Mouse (Mus musculus) heart, embryonic 12.5 days (tissue): ENCODE data around the gene Mxra7. TPM values are rescaled to one million over a fixed set of nuclear protein-coding genes. Genes with fewer than 3 reads are reported as not detected.
A peak's percentile ranks its signal among the peaks of the same experiment; 100 is the strongest.
"Not testable (repeated sequence)": the region's sequence is repeated elsewhere in the genome, so short reads cannot be mapped to it uniquely, and the experiment has no call there.

Experiments used
- ATAC-seq: fragments of 200-750 bp; cut with Nextera tagmentation; 2 replicates; pipeline ENCODE4 v1.8.0; 2017; ENCODE audit warnings: moderate TSS enrichment, moderate library complexity; ENCODE audit not compliant: insufficient number of reproducible peaks, low FRiP score
- H3K27ac ChIP-seq: fragments of 300-500 bp; sonication (generic); 2 replicates; pipeline ENCODE4 v1.5.1; 2016; ENCODE audit warnings: mild to moderate bottlenecking, moderate library complexity; ENCODE audit not compliant: poor library complexity, severe bottlenecking
- H3K27me3 ChIP-seq: fragments of 300-500 bp; sonication (generic); replicated peaks from 2 replicates; pipeline ENCODE4 v1.6.1; 2016; ENCODE audit warnings: mild to moderate bottlenecking, moderate library complexity
- H3K36me3 ChIP-seq: fragments of 300-500 bp; sonication (generic); 2 replicates; pipeline ENCODE4 v1.6.1; 2016; ENCODE audit warnings: mild to moderate bottlenecking, moderate library complexity
- H3K4me1 ChIP-seq: fragments of 300-500 bp; sonication (generic); replicated peaks from 2 replicates; pipeline ENCODE4 v1.6.1; 2016; ENCODE audit warnings: mild to moderate bottlenecking
- H3K4me2 ChIP-seq: fragments of 300-500 bp; sonication (generic); 2 replicates; pipeline ENCODE4 v1.6.1; 2016; ENCODE audit warnings: mild to moderate bottlenecking, moderate library complexity
- H3K4me3 ChIP-seq: fragments of 300-500 bp; sonication (generic); 2 replicates; pipeline ENCODE4 v1.5.1; 2016; ENCODE audit warnings: mild to moderate bottlenecking
- H3K9ac ChIP-seq: fragments of 300-500 bp; sonication (generic); 2 replicates; pipeline ENCODE4 v1.6.1; 2016; ENCODE audit warnings: mild to moderate bottlenecking, moderate library complexity
- H3K9me3 ChIP-seq: fragments of 300-500 bp; sonication (generic); replicated peaks from 2 replicates; pipeline ENCODE4 v1.6.1; 2016; ENCODE audit warnings: mild to moderate bottlenecking, moderate library complexity
- WGBS: fragments of 180-500 bp; shearing (Covaris S2); methylation state at CpG from one replicate; pipeline ENCODE4 v1.1.7; 2016; 5-methylcytosine and 5-hydroxymethylcytosine counted together
- polyA plus RNA-seq: library from polyadenylated mRNA; unstranded; fragments of >200 nt; fragmentation: Nextera tagmentation; extraction: Ambion mirVana; gene quantifications from 2 replicates; pipeline ENCODE4 v1.2.1, GENCODE M21; 2016

Gene Mxra7
- polyA plus RNA-seq, 1 experiment from 2014 or later, result 27.0 TPM

- WGBS, result under 1% methylated on average over 71 of the region's 74 CpGs
- Histone ChIP-seq H3K4me3 (peak within 1 kb of the TSS; percentile 94), H3K36me3 (peaks cover 35% of the 10 kb centered on the region), H3K4me1 (peaks cover 31% of the 10 kb centered on the region), H3K4me2 (peak within 1 kb of the TSS; percentile 88), H3K9ac (peak within 1 kb of the TSS; percentile 96), H3K27ac (peak within 1 kb of the TSS; percentile 99), H3K27me3 (no peaks in the 10 kb centered on the region), H3K9me3 (no peaks in the 10 kb centered on the region)
- ATAC-seq, result peak; percentile 90
Observed at GRCm38 (mm10) chr11:116852891-116853511, 25.2 kb upstream of the Mxra7 start, which contains the start of gene Srsf2. TSS of gene Srsf2 (minus strand) at chr11:116853094.

GRCm38 (mm10) chr11:116852291-116852890, 24.5 kb upstream of the Mxra7 start, which contains the start of gene Mfsd11:
TSS of gene Mfsd11 (plus strand) at chr11:116852440.
- Histone ChIP-seq H3K4me3 (peak within 1 kb of the TSS; percentile 94), H3K36me3 (peaks cover 41% of the 10 kb centered on the region), H3K9me3 (no peaks in the 10 kb centered on the region), H3K27me3 (no peaks in the 10 kb centered on the region), H3K4me1 (peaks cover 27% of the 10 kb centered on the region), H3K4me2 (peak within 1 kb of the TSS; percentile 88), H3K9ac (peak within 1 kb of the TSS; percentile 96), H3K27ac (peak within 1 kb of the TSS; percentile 99)
- under 1% methylated on average over 79 of the region's 91 CpGs for WGBS
- ATAC-seq, result peak; percentile 72

- ATAC-seq, result no peak
- no peaks in the 10 kb centered on the region for H3K9me3 ChIP-seq
- H3K36me3 ChIP-seq, result peaks cover 45% of the 10 kb centered on the region
- peak overlapping the region; percentile 96 for H3K9ac ChIP-seq
- under 1% methylated on average over 29 of the region's 29 CpGs for WGBS
- H3K27ac ChIP-seq, result peak overlapping the region; percentile 99
- H3K4me3 ChIP-seq, result peak overlapping the region; percentile 94
- no peaks in the 10 kb centered on the region for H3K27me3 ChIP-seq
- H3K4me2 ChIP-seq, result peak overlapping the region; percentile 88
- H3K4me1 ChIP-seq, result peaks cover 21% of the 10 kb centered on the region
Observed at GRCm38 (mm10) chr11:116851576-116852290, 23.9 kb upstream of the Mxra7 start.

GRCm38 (mm10) chr11:116850833-116851477, 23.1 kb upstream of the Mxra7 start:
- no peak for ATAC-seq
- Histone ChIP-seq H3K27me3 (no peaks in the 10 kb centered on the region), H3K4me2 (peak overlapping the region; percentile 88), H3K27ac (0 out of 2 replicates have a peak overlapping the region, but pooled peaks have one; percentile 99), H3K4me3 (peak overlapping the region; percentile 94), H3K9ac (peak overlapping the region; percentile 96), H3K4me1 (peaks cover 25% of the 10 kb centered on the region), H3K9me3 (no peaks in the 10 kb centered on the region), H3K36me3 (peaks cover 46% of the 10 kb centered on the region)
- 38% methylated on average over 6 of the region's 6 CpGs for WGBS

GRCm38 (mm10) chr11:116850085-116850484, 22.2 kb upstream of the Mxra7 start:
- Histone ChIP-seq H3K36me3 (peaks cover 47% of the 10 kb centered on the region), H3K9me3 (no peaks in the 10 kb centered on the region), H3K27me3 (no peaks in the 10 kb centered on the region), H3K27ac (no peak overlapping the region), H3K4me2 (peak overlapping the region; percentile 54), H3K4me1 (peaks cover 20% of the 10 kb centered on the region), H3K9ac (0 out of 2 replicates have a peak overlapping the region, but pooled peaks have one; percentile 57), H3K4me3 (0 out of 2 replicates have a peak overlapping the region, but pooled peaks have one; percentile 29)
- 57% methylated on average over 4 of the region's 4 CpGs for WGBS
- no peak for ATAC-seq

GRCm38 (mm10) chr11:116849587-116849986, 21.7 kb upstream of the Mxra7 start:
- no peak overlapping the region for H3K9ac ChIP-seq
- no peak overlapping the region for H3K4me2 ChIP-seq
- ATAC-seq, result no peak
- H3K4me1 ChIP-seq, result peaks cover 15% of the 10 kb centered on the region
- no peak overlapping the region for H3K27ac ChIP-seq
- H3K4me3 ChIP-seq, result no peak overlapping the region
- no peaks in the 10 kb centered on the region for H3K27me3 ChIP-seq
- no peaks in the 10 kb centered on the region for H3K9me3 ChIP-seq
- H3K36me3 ChIP-seq, result peaks cover 47% of the 10 kb centered on the region

GRCm38 (mm10) chr11:116848877-116849178, 21.0 kb upstream of the Mxra7 start:
- not testable (repeated sequence) for H3K27me3 ChIP-seq, H3K9ac ChIP-seq, H3K27ac ChIP-seq, H3K4me3 ChIP-seq, H3K9me3 ChIP-seq, H3K4me2 ChIP-seq, ATAC-seq
- 63% methylated on average over 2 of the region's 2 CpGs for WGBS
- H3K36me3 ChIP-seq, result peaks cover 47% of the 10 kb centered on the region
- peaks cover 17% of the 10 kb centered on the region for H3K4me1 ChIP-seq

GRCm38 (mm10) chr11:116848086-116848876, 20.4 kb upstream of the Mxra7 start:
- no peak for ATAC-seq
- Histone ChIP-seq H3K9me3 (no peaks in the 10 kb centered on the region), H3K9ac (no peak overlapping the region), H3K4me3 (no peak overlapping the region), H3K4me1 (peaks cover 17% of the 10 kb centered on the region), H3K4me2 (no peak overlapping the region), H3K27ac (no peak overlapping the region), H3K27me3 (no peaks in the 10 kb centered on the region), H3K36me3 (peaks cover 47% of the 10 kb centered on the region)
- 83% methylated on average over 5 of the region's 5 CpGs for WGBS

GRCm38 (mm10) chr11:116847187-116848085, 19.6 kb upstream of the Mxra7 start:
- WGBS, result 95% methylated on average over 3 of the region's 3 CpGs
- Histone ChIP-seq H3K4me1 (peaks cover 17% of the 10 kb centered on the region), H3K27me3 (no peaks in the 10 kb centered on the region), H3K4me3 (no peak overlapping the region), H3K27ac (no peak overlapping the region), H3K4me2 (no peak overlapping the region), H3K9ac (no peak overlapping the region), H3K9me3 (no peaks in the 10 kb centered on the region), H3K36me3 (peaks cover 47% of the 10 kb centered on the region)
- ATAC-seq, result no peak
